ENCODE assay signal across 22 mouse cellular contexts in genomic region chr1:69610791-69611190, GRCm38 (mm10).
DNase-seq lines count a peak whose midpoint lies in the region; ATAC-seq and TF ChIP-seq lines count a peak whose summit lies in the region.
"Had no signal": no experiment of that assay in that cellular context is flagged by ENCODE, and none has a peak within 500 bp of the region (broad histone marks: within the 10 kb centered on the region; RNA-seq: fewer than 3 reads in every experiment).

No protein-coding gene starts in this region.

- H3K9me3 ChIP-seq in heart, embryonic 14.5 days (ENCODE audit: control insufficient read depth, low read length): no peaks in the 10 kb centered on the region
- no peaks in the 10 kb centered on the region for H3K9me3 ChIP-seq in lung, embryonic 15.5 days
- H3K9me3 ChIP-seq in limb, embryonic 14.5 days (ENCODE audit: control insufficient read depth, low read length): no peaks in the 10 kb centered on the region
- H3K9me3 ChIP-seq: forebrain, embryonic 13.5 days; hindbrain, embryonic 10.5 days; limb, embryonic 12.5 days; liver, embryonic 15.5 days had no signal

- intact Hi-C loops in left cerebral cortex, adult 2 months (cut with DNase I): no loop called here

- no peak for DNase-seq in heart, adult 8-10 months (ENCODE audit: low spot score)
- no peak for DNase-seq in lung, postnatal 10 days
- peak; percentile 74 for DNase-seq in kidney, adult 2 months
- DNase-seq in limb, embryonic 14.5 days (ENCODE audit: low spot score): peak; percentile 15
- no peak for DNase-seq in left cerebral cortex, adult 2 months (ENCODE audit: extremely low spot score in 1 of 2, low spot score in 2 of 2)
- DNase-seq in right cerebral cortex, postnatal 25 days: no peak
- DNase-seq: adrenal gland, adult 2 months; cerebellum, adult 2 months; gastrocnemius, postnatal 10 days; layer of hippocampus, adult 9-11 months; midbrain, embryonic 14.5 days; spleen, adult 18-20 months; thymus, adult 18-20 months had no signal

- peak overlapping the region; percentile 9; the same call in 1 of the 2 replicates for H3K4me2 ChIP-seq in heart, embryonic 14.5 days (ENCODE audit: low read length)
- H3K4me2 ChIP-seq in lung, embryonic 15.5 days: peak overlapping the region; percentile 24; the same call in 1 of the 2 replicates
- no peak overlapping the region for H3K4me2 ChIP-seq in limb, embryonic 14.5 days (replicated peaks; ENCODE audit: low read depth, low read length, severe bottlenecking)
- H3K4me2 ChIP-seq: forebrain, embryonic 13.5 days; limb, embryonic 12.5 days; liver, embryonic 15.5 days had no signal

- no peak for TF ChIP-seq POLR2A in kidney, adult 2 months (IDR thresholded peaks at IDR 0.05; ENCODE audit: low read depth, low read length)
- TF ChIP-seq POLR2A in limb, embryonic 14.5 days (IDR thresholded peaks at IDR 0.05; ENCODE audit: borderline replicate concordance, extremely low read depth, insufficient read depth, insufficient read length): no peak

- H3K36me3 ChIP-seq in heart, embryonic 14.5 days (ENCODE audit: control insufficient read depth, insufficient read depth, low read length): no peaks in the 10 kb centered on the region
- H3K36me3 ChIP-seq in lung, embryonic 15.5 days: no peaks in the 10 kb centered on the region
- H3K36me3 ChIP-seq in kidney, adult 2 months (ENCODE audit: control insufficient read depth, insufficient read depth, low read length): no peaks in the 10 kb centered on the region
- H3K36me3 ChIP-seq in limb, embryonic 14.5 days (ENCODE audit: control insufficient read depth, insufficient read depth, low read length): no peaks in the 10 kb centered on the region
- H3K36me3 ChIP-seq: hindbrain, embryonic 10.5 days; limb, embryonic 12.5 days; liver, embryonic 15.5 days had no signal

- 0 out of 4 replicates have a peak overlapping the region, but pooled peaks of 1 of the 2 experiments have one; percentile 19 for H3K27ac ChIP-seq in heart, embryonic 14.5 days (replicated peaks in 1 of 2; ENCODE audit: control insufficient read depth in 1 of 2, insufficient read depth in 1 of 2, low read depth in 2 of 2, low read length in 2 of 2)
- peak overlapping the region; percentile 62 for H3K27ac ChIP-seq in lung, embryonic 15.5 days
- peak overlapping the region; percentile 46; the same call in 1 of the 2 replicates for H3K27ac ChIP-seq in kidney, adult 2 months (ENCODE audit: insufficient read depth, low read depth, low read length)
- H3K27ac ChIP-seq in limb, embryonic 14.5 days (replicated peaks; ENCODE audit: low read depth, low read length): 0 out of 2 replicates have a peak overlapping the region, but pooled peaks have one; percentile 11
- no peak overlapping the region for H3K27ac ChIP-seq in left cerebral cortex, adult 2 months
- H3K27ac ChIP-seq: forebrain, embryonic 13.5 days; hindbrain, embryonic 10.5 days; hindbrain, postnatal 0 days; limb, embryonic 12.5 days; liver, embryonic 15.5 days had no signal

- TF ChIP-seq CTCF in kidney, adult 2 months (conservative IDR thresholded peaks at IDR 0.05; ENCODE audit: insufficient read depth, insufficient read length, low read depth, low read length): no peak
- TF ChIP-seq CTCF in left cerebral cortex, adult 2 months (IDR thresholded peaks at IDR 0.05): no peak

- H3K4me3 ChIP-seq in heart, embryonic 14.5 days (ENCODE audit: control insufficient read depth in 1 of 2, insufficient read depth in 1 of 2, low read depth in 1 of 2, low read length in 2 of 2): no peak overlapping the region
- no peak overlapping the region for H3K4me3 ChIP-seq in lung, embryonic 15.5 days
- H3K4me3 ChIP-seq in kidney, adult 2 months (ENCODE audit: insufficient read depth, low read depth, low read length): no peak overlapping the region
- H3K4me3 ChIP-seq in limb, embryonic 14.5 days (replicated peaks; ENCODE audit: low read length): no peak overlapping the region
- H3K4me3 ChIP-seq in left cerebral cortex, adult 2 months: no peak overlapping the region
- H3K4me3 ChIP-seq: erythroblast, embryonic 14.5 days; forebrain, embryonic 13.5 days; hindbrain, embryonic 10.5 days; limb, embryonic 12.5 days; liver, embryonic 15.5 days had no signal

- H3K27me3 ChIP-seq in heart, embryonic 14.5 days (ENCODE audit: control insufficient read depth, insufficient read depth, low read length): no peaks in the 10 kb centered on the region
- H3K27me3 ChIP-seq in lung, embryonic 15.5 days: no peaks in the 10 kb centered on the region
- no peaks in the 10 kb centered on the region for H3K27me3 ChIP-seq in kidney, adult 2 months (replicated peaks; ENCODE audit: control insufficient read depth, insufficient read depth, low read length)
- no peaks in the 10 kb centered on the region for H3K27me3 ChIP-seq in limb, embryonic 14.5 days (ENCODE audit: control insufficient read depth, insufficient read depth, low read length)
- H3K27me3 ChIP-seq: CH12.LX; forebrain, embryonic 13.5 days; limb, embryonic 12.5 days; liver, embryonic 15.5 days had no signal

- H3K4me1 ChIP-seq in heart, embryonic 14.5 days (ENCODE audit: control insufficient read depth in 2 of 2, insufficient read depth in 2 of 2, low read length in 2 of 2): peaks cover 0 to 18% of the 10 kb centered on the region in 2 experiments; a peak in 2 of 4 replicates
- peaks cover 12% of the 10 kb centered on the region for H3K4me1 ChIP-seq in lung, embryonic 15.5 days
- H3K4me1 ChIP-seq in kidney, adult 2 months (ENCODE audit: control insufficient read depth, insufficient read depth, low read length): peaks cover 9% of the 10 kb centered on the region; the same call in 1 of the 2 replicates
- H3K4me1 ChIP-seq in limb, embryonic 14.5 days (ENCODE audit: control insufficient read depth, insufficient read depth, low read length): peaks cover 19% of the 10 kb centered on the region
- H3K4me1 ChIP-seq: forebrain, embryonic 13.5 days; hindbrain, embryonic 10.5 days; liver, embryonic 15.5 days had no signal

- ATAC-seq in heart, embryonic 14.5 days (ENCODE audit: insufficient number of reproducible peaks, insufficient read depth, low FRiP score, low read depth): no peak
- peak; percentile 49; the same call in 1 of the 2 replicates for ATAC-seq in lung, embryonic 15.5 days (ENCODE audit: borderline replicate concordance, extremely low read depth, low FRiP score, low TSS enrichment)
- ATAC-seq in limb, embryonic 14.5 days (ENCODE audit: low FRiP score, low read depth): peak; percentile 30
- ATAC-seq: forebrain, embryonic 13.5 days; hindbrain, postnatal 0 days had no signal

- H3K9ac ChIP-seq in heart, embryonic 14.5 days (ENCODE audit: low read length): no peak overlapping the region
- no peak overlapping the region for H3K9ac ChIP-seq in lung, embryonic 15.5 days
- H3K9ac ChIP-seq in limb, embryonic 14.5 days (ENCODE audit: low read depth, low read length, severe bottlenecking): no peak overlapping the region
- H3K9ac ChIP-seq: forebrain, embryonic 13.5 days; limb, embryonic 12.5 days; liver, embryonic 15.5 days had no signal

- 52% methylated on average over 7 of the region's 7 CpGs for WGBS in heart, embryonic 14.5 days
- 33% methylated on average over 7 of the region's 7 CpGs for WGBS in lung, embryonic 15.5 days
- WGBS in kidney, adult 2 months: 25% methylated on average over 7 of the region's 7 CpGs
- 37% methylated on average over 7 of the region's 7 CpGs for WGBS in limb, embryonic 14.5 days

Comparison
In these comparisons a context has a peak if more than half of its experiments do, and no peak if none do; other contexts are left out.
1. DNase-seq: peak in kidney, adult 2 months (single experiment) and limb, embryonic 14.5 days (single experiment); none in heart, adult 8-10 months (single experiment), lung, postnatal 10 days (single experiment), left cerebral cortex, adult 2 months (0 of 2) and right cerebral cortex, postnatal 25 days (single experiment).